In genomic region chr8:113642926-113643325, GRCm38 (mm10) we compare ENCODE assay signal across 35 mouse cellular contexts. TPM values are rescaled to one million over a fixed set of nuclear protein-coding genes. Genes with fewer than 3 reads are reported as not detected.
A peak's percentile ranks its signal among the peaks of the same experiment; 100 is the strongest.
DNase-seq lines count a peak whose midpoint lies in the region; TF ChIP-seq lines count a peak whose summit lies in the region.
"Had no signal": no experiment of that assay in that cellular context is flagged by ENCODE, and none has a peak within 500 bp of the region (broad histone marks: within the 10 kb centered on the region; RNA-seq: fewer than 3 reads in every experiment).

Syce1l (plus strand) TSS chr8:113643213.

- in situ Hi-C loops in ES-E14 (cut with MboI; ENCODE audit: low sequenced_read_pairs in 2 of 2, unreplicated experiment in 2 of 2) = no loop called here

- peak within 1 kb of the TSS; percentile 38; the same call in 1 of the 2 replicates for H3K9ac ChIP-seq in ES-E14 (ENCODE audit: insufficient read depth, low read depth, low read length, poor library complexity, severe bottlenecking)
- H3K9ac ChIP-seq: embryonic facial prominence, embryonic 13.5 days; forebrain, embryonic 13.5 days; heart, embryonic 13.5 days; hindbrain, embryonic 14.5 days had no signal

- intact Hi-C loops in left cerebral cortex, postnatal 36 days (cut with DNase I) = no loop called here

- no peak within 1 kb of the TSS for H3K27ac ChIP-seq in testis, adult 2 months (ENCODE audit: control insufficient read depth, insufficient read depth, low read depth, low read length)
- no peak within 1 kb of the TSS for H3K27ac ChIP-seq in ES-E14 (ENCODE audit: insufficient read depth, low read depth, low read length, poor library complexity, severe bottlenecking)
- H3K27ac ChIP-seq: embryonic facial prominence, embryonic 10.5 days; embryonic facial prominence, embryonic 13.5 days; forebrain, embryonic 10.5 days; forebrain, embryonic 13.5 days; heart, embryonic 10.5 days; heart, embryonic 13.5 days; hindbrain, embryonic 14.5 days; hindbrain, postnatal 0 days had no signal

- TF ChIP-seq POLR2A in testis, adult 2 months (IDR thresholded peaks at IDR 0.05; ENCODE audit: control insufficient read depth, low read depth, low read length) = no peak

- no peaks in the 10 kb centered on the region; the same call in none of the 2 replicates for H3K36me3 ChIP-seq in testis, adult 2 months (ENCODE audit: control insufficient read depth, insufficient read depth, low read length)
- H3K36me3 ChIP-seq in ES-E14 (ENCODE audit: control insufficient read depth, insufficient read depth, low read length, poor library complexity, severe bottlenecking) = peaks cover 7% of the 10 kb centered on the region

- peaks cover 8% of the 10 kb centered on the region for H3K4me1 ChIP-seq in testis, adult 2 months (ENCODE audit: control insufficient read depth, insufficient read depth, low read length)
- H3K4me1 ChIP-seq in ES-E14 (ENCODE audit: control insufficient read depth in 2 of 2, insufficient read depth in 2 of 2, low read length in 2 of 2, poor library complexity in 1 of 2) = peaks cover 0 to 2% of the 10 kb centered on the region in 2 experiments; a peak in 1 of 4 replicates
- H3K4me1 ChIP-seq: forebrain, embryonic 10.5 days; forebrain, embryonic 13.5 days; heart, embryonic 10.5 days had no signal

- no peak for DNase-seq in testis, postnatal 10 days (ENCODE audit: low spot score)
- DNase-seq in ES-E14 (ENCODE audit: low read depth, low spot score) = no peak
- DNase-seq in testis, postnatal 14 days (ENCODE audit: low spot score) = peak; percentile 79
- no peak for DNase-seq in cerebellum, adult 11 months
- no peak for DNase-seq in left cerebral cortex, postnatal 36 days (ENCODE audit: low spot score in 2 of 2)
- DNase-seq: adrenal gland, postnatal 10 days; adrenal gland, postnatal 36 days; cerebellum, adult 8-10 months; cerebellum, postnatal 10 days; cerebellum, postnatal 36 days; embryo, embryonic 11 days; gastrocnemius, postnatal 14 days; heart, adult 18-20 months; heart, postnatal 14 days; heart, postnatal 4 days had no signal

- H3K9me3 ChIP-seq in ES-E14 (ENCODE audit: control insufficient read depth, insufficient read depth, low read depth, low read length) = no peaks in the 10 kb centered on the region
- H3K9me3 ChIP-seq: embryonic facial prominence, embryonic 10.5 days; embryonic facial prominence, embryonic 13.5 days; forebrain, embryonic 10.5 days; forebrain, embryonic 13.5 days; heart, embryonic 10.5 days; heart, embryonic 13.5 days had no signal

- peak within 1 kb of the TSS; percentile 74 for H3K4me3 ChIP-seq in testis, adult 2 months (ENCODE audit: control insufficient read depth, low read depth, low read length)
- peak within 1 kb of the TSS in 1 of 2 experiments; percentile 34; a peak in 1 of 4 replicates for H3K4me3 ChIP-seq in ES-E14 (ENCODE audit: insufficient read depth in 1 of 2, low read depth in 1 of 2, low read length in 2 of 2, poor library complexity in 1 of 2, severe bottlenecking in 1 of 2)
- H3K4me3 ChIP-seq: embryonic facial prominence, embryonic 10.5 days; embryonic facial prominence, embryonic 13.5 days; forebrain, embryonic 10.5 days; forebrain, embryonic 13.5 days; heart, embryonic 10.5 days; heart, embryonic 13.5 days had no signal

- H3K27me3 ChIP-seq in testis, adult 2 months (ENCODE audit: control insufficient read depth, insufficient read depth, low read length) = no peaks in the 10 kb centered on the region
- H3K27me3 ChIP-seq: embryonic facial prominence, embryonic 13.5 days; forebrain, embryonic 13.5 days; heart, embryonic 13.5 days had no signal

- TF ChIP-seq CTCF in testis, adult 2 months (IDR thresholded peaks at IDR 0.05; ENCODE audit: control insufficient read depth, insufficient read depth, insufficient replicate concordance, low read depth, low read length) = no peak

TF ChIP-seq in ES-E14, 5 proteins besides CTCF, POLR2A, EP300 and RAD21:
- TF ChIP-seq CHD2 (IDR thresholded peaks at IDR 0.05; ENCODE audit: low read depth, low read length) = no peak
- TF ChIP-seq ZNF384 (IDR thresholded peaks at IDR 0.05; ENCODE audit: low read depth, low read length) = no peak
- no peak for TF ChIP-seq ZC3H11A (IDR thresholded peaks at IDR 0.05; ENCODE audit: borderline replicate concordance, low read depth, low read length)

RNA-seq across cellular contexts. Expression of gene Syce1l, which starts in this region (rescaled TPM):
- 33.3 and 38.1 TPM in 2 replicates for polyA plus RNA-seq in testis, adult 2 months (2012; rRNA removed)
- not detected in 2 replicates for total RNA-seq in ES-E14 (2012; rRNA removed)
- under 1 TPM in 1 of 2 experiments, not detected in 1; 0.79 TPM for total RNA-seq in left cerebral cortex, postnatal 36 days (2021)
- total RNA-seq: adrenal gland, adult 18-20 months; gastrocnemius, adult 18-20 months; gastrocnemius, postnatal 14 days; gastrocnemius, postnatal 4 days; heart, adult 18-20 months; heart, postnatal 14 days; heart, postnatal 4 days; hindbrain, postnatal 0 days; MEL had no signal
- polyA plus RNA-seq: C2C12; CD4-positive, CD25-positive, alpha-beta regulatory T cell, adult 4 months; embryonic facial prominence, embryonic 10.5 days; embryonic facial prominence, embryonic 13.5 days; forebrain, embryonic 10.5 days; forebrain, embryonic 13.5 days; forebrain, embryonic 16.5 days; heart, embryonic 10.5 days; heart, embryonic 13.5 days; heart, embryonic 16.5 days; hindbrain, embryonic 11.5 days; hindbrain, embryonic 14.5 days; hindbrain, postnatal 0 days; inflammation-experienced regulatory T-cells, adult 6 months; intestine, embryonic 16.5 days had no signal
